Mouse (Mus musculus): ENCODE results near the gene Ganc.

The Ganc gene

GRCm38 (mm10) chr2:120403653-120403985 is at the start of gene Ganc:
Gene Ganc (plus strand): TSS chr2:120403896.
- no peak for DNase-seq (ENCODE audit: low read depth in 2 of 2, low spot score in 2 of 2)

GRCm38 (mm10) chr2:120360425-120360824 is 43.3 kb upstream of the Ganc start:
- no peak for DNase-seq (ENCODE audit: low read depth in 2 of 2, low spot score in 2 of 2)

DNA sequence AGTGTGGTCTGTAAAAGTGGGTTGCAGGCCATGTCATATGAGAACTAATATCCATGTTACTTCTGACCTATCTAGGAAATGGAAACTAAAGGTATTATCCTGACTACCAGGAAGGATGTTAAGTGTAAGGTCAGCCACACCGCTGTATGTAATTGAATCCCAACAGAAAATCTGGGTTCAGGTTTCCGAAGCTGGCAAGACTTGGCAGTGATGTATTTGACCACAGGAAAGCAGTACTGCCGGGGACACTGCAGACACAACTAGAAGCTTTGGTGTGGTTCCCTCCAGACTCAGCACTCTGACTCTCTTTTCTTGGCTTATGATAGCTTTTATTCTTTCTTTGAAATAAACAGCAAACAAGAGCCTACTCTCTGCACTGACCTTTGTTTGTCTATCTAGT is 37.2 kb upstream of the Ganc start:
- DNase-seq (ENCODE audit: low read depth in 2 of 2, low spot score in 2 of 2): no peak

DNA sequence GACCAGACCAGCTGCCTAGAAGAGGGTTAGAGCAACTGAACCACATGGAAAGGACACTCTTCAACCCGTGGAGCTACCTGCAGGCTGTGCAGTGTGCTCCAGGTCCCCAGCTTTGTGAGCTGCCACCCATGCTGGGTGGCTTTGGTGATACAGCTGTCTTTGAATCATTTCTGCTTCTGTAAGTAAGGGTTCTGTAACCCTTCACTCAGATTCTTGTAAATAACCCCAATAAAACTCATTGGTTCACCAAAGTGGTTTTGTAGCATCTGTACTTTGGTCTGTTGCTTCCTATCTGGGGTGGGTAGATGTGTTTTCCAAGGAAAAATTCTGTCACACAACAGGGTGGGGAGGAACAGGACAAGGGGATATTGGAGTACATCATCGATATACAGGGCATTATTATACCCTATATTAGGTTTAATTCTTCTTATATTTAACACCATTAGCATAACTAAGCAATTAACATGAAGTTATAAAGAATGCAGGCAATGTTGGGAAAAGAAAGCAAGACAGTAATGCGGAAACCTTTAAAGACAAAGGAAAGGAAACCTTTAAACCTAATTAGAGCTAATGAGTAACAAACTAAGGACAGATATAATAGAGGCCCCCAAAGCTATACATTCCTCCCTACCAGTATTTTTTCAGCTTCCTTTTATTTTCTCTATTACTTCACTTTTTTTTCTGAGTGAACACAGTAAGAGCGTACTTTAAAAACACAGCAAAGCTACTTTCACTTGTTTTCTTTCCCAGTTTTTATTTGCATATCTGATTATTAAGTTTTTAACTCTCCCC is 36.1 kb upstream of the Ganc start:
- DNase-seq (ENCODE audit: low read depth in 2 of 2, low spot score in 2 of 2): no peak

DNA sequence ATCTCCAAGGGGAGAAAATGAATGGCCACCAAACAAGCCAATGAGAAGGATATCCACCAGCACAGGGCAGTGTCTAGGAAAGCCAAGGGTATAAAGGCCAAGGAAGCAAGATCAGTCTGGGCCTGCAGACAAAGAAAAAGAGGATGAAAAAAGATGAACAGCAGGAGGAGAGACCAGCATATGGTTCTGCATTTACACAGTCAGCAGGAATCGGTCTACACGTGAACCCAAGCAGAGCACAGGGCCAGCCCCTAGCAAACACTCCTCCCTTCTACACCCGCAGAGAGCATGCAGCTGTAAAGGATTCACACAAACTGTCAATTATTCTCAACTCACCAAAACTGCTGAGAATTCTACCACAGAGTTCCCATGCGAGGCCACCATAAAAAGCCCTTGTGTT is 29.8 kb upstream of the Ganc start:
- DNase-seq (ENCODE audit: low read depth in 2 of 2, low spot score in 2 of 2): no peak

DNA sequence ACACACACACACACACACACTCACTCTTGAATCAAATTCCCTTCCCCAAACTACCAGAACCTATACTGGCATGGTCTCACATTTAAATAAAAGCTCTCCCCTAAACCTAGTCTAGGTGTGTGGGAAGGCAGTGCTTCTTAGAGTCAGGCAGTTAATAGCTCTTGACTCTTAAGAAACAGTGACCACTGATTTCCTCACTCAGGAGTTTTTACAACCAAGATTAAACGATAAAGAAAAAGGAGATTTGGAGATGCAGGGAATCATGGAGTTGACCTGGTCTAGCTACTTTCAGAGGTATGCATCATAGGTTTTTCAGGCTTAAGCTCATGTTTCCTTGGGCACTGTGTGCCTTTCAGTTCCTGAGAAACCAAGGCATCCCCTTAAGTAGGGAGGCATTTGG is 17.4 kb upstream of the Ganc start:
- DNase-seq (ENCODE audit: low read depth in 2 of 2, low spot score in 2 of 2): no peak

GRCm38 (mm10) chr2:120387291-120387690 is 16.4 kb upstream of the Ganc start:
- no peak for DNase-seq (ENCODE audit: low read depth in 2 of 2, low spot score in 2 of 2)

DNA sequence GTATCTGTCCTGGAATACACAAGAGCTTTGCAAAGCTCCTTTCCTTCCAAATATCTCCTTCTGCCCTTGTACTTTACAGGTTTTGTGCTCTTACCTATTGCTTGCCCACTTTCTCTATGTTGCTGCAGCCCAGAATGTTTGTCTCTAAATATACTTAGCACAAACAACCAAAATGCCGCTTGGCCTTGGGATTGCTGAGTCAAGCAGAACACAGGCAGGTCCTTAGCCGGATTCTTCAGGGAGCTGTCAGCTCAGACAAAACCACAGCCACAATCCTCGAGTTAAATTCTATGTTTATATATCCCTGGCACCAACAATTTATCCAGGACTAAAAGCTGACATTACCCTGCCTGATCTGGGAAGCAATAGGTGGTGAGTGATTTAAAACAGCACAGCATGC is 14.3 kb upstream of the Ganc start:
- DNase-seq (ENCODE audit: low read depth in 2 of 2, low spot score in 2 of 2): no peak

DNA sequence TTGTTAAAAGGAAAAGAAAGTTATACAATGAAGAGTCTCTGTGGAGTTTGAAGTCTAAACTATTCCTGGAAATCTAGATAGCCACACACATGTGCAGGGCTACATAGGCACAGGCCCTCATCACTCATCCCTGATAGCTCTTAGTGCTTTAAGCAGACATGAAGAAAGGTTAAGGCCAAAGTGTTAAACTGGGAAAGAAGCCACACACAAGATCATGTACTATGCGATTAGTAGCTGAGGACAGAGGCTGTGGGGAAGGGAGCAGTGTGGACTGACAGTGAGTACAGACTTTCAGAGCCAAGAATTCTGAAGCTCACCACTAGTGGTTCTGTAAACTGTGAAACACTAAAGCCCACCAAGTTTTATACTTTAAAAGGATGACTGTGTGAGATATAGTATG is 12.8 kb upstream of the Ganc start:
- DNase-seq (ENCODE audit: low read depth in 2 of 2, low spot score in 2 of 2): no peak

DNA sequence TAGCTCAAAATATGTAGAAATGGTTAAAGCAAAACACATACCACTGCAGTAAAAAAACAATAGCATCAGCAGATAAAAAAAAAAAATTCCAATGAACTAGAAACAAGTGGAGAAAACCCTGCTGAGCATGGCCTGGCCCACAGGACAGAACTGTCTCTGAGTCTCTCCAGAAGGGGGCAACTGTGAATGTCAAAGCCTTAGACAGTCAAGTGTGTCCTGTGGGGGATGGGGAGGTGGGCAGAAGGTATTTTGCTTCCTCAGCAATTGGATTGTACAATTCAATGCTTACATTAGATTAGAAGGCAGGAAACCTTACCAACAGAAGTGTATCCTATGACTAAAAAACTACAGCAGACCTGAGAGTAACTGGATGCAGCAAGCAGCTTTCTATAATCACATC is 11.3 kb upstream of the Ganc start:
- DNase-seq (ENCODE audit: low read depth in 2 of 2, low spot score in 2 of 2): no peak

GRCm38 (mm10) chr2:120397951-120398350 is 5.7 kb upstream of the Ganc start:
- DNase-seq (ENCODE audit: low read depth in 2 of 2, low spot score in 2 of 2): no peak

DNA sequence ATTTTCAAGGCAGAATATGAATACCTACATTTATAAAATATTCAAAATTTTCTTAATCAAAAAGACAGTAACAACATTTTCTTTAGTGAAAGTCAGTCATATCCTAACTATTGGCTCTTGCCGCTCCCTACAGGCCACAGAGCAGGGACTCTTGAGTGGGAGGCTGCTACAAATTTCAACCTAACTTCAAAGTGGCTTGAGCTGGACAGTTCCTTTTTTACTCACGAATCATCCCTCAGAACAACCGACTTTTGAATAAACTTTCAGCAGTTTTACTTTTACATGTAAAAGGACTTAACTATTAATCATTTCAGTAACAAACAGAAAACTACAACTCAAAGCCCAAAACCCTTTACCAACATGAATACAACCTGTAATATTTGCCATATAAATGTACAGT is 883 bp upstream of the Ganc start:
- no peak for DNase-seq (ENCODE audit: low read depth in 2 of 2, low spot score in 2 of 2)

GRCm38 (mm10) chr2:120403986-120404822 is 508 bp downstream of the Ganc start, which contains the start of gene Tmem87a:
Gene Tmem87a (minus strand): TSS chr2:120404113.
- peak; percentile 91 to 93 for DNase-seq (ENCODE audit: low read depth in 2 of 2, low spot score in 2 of 2)

DNA sequence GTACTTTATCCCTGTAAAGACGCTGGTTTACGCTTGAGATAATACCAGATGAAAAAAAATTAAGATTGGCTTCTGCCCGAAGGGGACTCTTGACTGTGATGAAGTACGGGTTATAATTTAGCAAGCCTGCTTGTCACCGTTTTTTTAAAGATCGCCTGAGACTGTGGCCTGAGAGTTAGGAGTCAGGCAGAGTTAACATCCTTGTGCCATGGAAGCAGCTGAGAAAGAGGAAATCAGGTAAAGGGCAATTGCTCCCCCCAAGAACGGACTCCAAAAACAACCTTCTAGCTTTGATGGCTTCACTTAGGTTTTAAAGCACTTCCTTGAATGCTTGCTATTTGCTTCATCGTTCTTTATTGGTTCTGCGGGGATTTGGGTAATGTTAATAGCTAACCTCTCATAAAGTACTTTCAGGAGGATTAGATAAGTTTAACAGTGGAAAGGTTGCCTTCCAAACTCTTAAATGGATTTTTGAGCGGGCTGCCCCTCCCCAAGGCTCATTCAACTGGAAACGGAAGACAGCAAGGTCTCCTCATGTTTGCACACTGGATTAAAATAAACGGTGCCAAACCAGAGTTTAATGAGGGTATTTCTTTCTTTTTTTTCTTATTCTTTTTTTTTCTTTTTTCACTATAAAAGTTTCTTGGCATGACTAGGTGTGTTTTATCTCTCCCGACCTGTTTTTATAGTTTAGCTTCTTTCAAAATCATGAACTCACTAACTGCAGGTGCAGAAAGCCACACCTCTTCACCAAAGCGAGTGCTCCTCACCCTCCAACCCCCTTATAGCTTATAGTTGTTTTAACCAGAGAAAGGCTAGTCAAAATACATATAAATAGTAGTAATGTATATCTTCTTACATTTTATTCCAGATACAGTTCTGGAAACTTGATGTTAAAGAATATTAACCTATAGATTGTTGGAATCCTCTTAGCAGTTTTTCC is 1.4 kb downstream of the Ganc start:
- peak in 1 of 2 experiments; percentile 4 for DNase-seq (ENCODE audit: low read depth in 2 of 2, low spot score in 2 of 2)

GRCm38 (mm10) chr2:120411096-120411628 is 7.5 kb downstream of the Ganc start:
- no peak for DNase-seq (ENCODE audit: low read depth in 2 of 2, low spot score in 2 of 2)

DNA sequence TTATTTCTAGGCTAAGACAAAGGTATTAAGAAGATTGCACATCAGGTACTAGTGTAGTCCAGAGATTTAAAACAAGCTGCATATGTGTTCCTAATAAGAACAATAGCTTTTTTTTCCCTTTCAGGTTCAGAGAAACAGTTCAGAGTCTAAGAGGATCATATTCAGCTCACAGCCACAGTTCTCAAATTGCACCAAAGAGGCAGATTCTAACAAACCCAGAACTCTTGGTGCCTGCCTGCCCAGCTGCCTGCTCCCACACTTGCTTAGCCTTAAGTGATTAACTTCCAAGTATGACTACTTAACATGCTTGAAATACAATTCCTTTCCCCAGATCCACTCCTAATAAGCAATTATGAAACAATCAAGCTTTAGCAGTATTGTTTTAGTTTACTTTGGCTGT is 10.4 kb downstream of the Ganc start:
- no peak for DNase-seq (ENCODE audit: low read depth in 2 of 2, low spot score in 2 of 2)

GRCm38 (mm10) chr2:120414738-120415414 is 11.2 kb downstream of the Ganc start:
- no peak for DNase-seq (ENCODE audit: low read depth in 2 of 2, low spot score in 2 of 2)

GRCm38 (mm10) chr2:120424386-120424785 is 20.7 kb downstream of the Ganc start:
- DNase-seq (ENCODE audit: low read depth in 2 of 2, low spot score in 2 of 2): no peak

DNA sequence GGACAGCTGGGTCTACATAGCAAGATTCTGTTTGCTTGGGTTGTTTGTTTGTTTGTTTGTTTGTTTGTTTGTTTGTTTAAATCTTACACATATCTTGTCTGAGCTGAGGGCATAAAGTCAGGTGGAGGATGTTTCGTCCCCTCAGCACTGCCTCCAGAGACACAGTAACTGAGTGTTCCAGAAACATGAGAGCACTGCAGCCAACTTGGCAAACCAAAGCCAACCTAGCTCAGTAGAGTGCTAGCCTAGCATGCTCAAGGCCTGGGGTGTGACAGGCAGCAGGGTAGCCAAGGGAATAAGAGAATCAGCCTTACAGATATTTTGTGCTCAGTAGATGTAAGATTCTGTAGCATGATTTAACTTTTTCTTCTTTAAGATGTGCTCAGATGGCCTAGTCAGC is 40.8 kb downstream of the Ganc start:
- no peak for DNase-seq (ENCODE audit: low read depth in 2 of 2, low spot score in 2 of 2)

DNA sequence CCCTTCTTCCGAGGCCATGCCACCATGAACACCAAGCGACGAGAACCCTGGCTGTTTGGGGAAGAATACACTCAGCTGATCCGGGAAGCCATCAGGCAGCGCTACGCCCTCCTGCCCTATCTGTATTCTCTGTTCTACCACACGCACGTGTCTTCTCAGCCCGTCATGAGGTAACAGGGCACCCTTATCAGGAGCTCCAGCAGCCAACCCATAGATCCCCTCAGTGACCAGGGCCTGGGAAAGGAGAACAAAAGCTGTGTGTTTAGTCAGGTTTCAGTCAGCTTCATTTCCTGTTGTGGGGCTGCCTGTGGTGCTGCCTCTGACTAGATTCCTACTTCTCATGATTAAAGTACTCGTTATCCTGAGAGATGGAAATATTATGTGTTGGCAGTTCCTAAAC is 42.7 kb downstream of the Ganc start:
- no peak for DNase-seq (ENCODE audit: low read depth in 2 of 2, low spot score in 2 of 2)

DNA sequence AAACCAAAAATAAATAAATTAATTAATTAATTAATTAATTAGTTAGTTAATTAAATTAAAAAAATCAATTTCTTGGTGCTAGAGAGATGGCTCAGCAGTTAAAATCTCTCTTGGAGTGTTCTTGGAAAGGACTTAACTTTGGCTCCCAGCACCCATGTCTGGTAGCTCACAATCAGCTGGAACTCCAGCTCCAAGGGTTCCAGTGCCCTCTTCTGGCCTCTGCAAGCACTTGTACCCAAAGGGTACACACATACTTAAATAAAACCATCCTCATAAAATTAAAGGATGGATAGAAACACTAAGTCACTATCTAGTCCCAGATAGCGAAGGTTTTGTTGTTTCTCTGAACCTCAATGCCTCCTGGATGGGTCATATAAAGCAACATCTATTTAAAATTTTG is 43.6 kb downstream of the Ganc start:
- DNase-seq (ENCODE audit: low read depth in 2 of 2, low spot score in 2 of 2): no peak
